Mouse (Mus musculus): Measurements from ENCODE around the gene Tgm6.

The Tgm6 gene

DNA sequence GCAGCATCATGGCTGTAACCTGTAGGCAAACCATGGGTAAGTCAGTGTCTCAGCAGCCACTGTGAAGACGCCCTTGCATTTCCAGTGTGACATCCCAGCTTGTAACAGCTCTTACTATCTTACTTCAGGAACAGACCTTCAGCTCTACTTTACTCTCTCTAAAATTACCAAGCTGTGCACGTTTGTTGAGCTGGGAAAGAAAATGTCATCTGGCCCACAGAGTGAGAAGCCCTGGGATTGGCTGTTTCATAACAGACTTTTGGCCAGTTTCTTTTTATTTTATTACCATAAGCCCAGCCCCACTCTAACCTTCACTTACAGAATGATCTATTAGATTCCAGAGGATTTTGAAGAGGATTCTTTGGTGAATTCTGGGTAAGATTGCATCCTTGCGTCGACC is at the start of gene Tgm6:
TSS of gene Tgm6 (plus strand) at position 301 of the 400 bp plus-strand sequence.
- DNase-seq: no peak

DNA sequence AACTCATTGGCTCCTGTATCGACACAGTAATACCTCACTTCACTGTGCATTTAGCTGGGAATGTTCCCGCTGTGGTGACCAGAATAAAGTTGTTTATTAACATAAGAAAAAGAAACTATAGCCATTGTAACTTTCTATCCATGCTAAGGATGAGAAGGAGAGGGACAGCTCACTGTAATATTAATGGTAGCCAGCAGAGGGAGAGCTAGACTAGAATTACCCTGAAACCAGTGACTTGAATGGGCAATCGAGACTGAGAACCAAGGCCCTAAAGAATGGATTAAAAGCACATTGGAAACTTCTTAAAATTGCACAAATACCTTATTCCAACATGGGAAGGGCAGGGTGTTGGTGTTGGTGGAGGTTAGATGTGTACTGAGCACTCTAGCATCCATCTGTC is 44.0 kb upstream of the Tgm6 start:
- peak; percentile 18 for DNase-seq

DNA sequence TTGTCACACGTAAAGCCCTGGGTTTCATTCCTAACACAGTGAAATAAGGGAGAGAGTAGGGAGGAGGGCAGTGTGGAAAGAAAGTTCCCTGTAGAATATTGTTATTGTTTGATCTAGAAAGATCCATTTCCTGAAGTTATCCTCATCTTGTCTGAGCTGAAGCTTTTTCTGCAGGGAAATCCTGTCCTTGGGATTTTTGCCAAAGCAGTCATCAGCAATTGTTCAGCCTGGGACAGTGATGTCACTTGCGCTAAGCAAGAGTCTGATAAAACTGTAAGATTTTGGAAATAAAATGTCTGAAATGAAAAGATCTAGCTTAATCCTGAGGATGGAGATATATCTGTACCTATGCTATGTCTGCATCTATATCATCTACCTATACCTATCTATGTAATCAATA is 41.8 kb upstream of the Tgm6 start:
- DNase-seq: no peak

GRCm38 (mm10) chr2:130112804-130113203 is 588 bp downstream of the Tgm6 start:
- no peak for DNase-seq

- no peak for DNase-seq
Measured at GRCm38 (mm10) chr2:130113379-130113778, 1.2 kb downstream of the Tgm6 start.

- no peak for DNase-seq
Measured at GRCm38 (mm10) chr2:130118649-130119048, 6.4 kb downstream of the Tgm6 start.

DNA sequence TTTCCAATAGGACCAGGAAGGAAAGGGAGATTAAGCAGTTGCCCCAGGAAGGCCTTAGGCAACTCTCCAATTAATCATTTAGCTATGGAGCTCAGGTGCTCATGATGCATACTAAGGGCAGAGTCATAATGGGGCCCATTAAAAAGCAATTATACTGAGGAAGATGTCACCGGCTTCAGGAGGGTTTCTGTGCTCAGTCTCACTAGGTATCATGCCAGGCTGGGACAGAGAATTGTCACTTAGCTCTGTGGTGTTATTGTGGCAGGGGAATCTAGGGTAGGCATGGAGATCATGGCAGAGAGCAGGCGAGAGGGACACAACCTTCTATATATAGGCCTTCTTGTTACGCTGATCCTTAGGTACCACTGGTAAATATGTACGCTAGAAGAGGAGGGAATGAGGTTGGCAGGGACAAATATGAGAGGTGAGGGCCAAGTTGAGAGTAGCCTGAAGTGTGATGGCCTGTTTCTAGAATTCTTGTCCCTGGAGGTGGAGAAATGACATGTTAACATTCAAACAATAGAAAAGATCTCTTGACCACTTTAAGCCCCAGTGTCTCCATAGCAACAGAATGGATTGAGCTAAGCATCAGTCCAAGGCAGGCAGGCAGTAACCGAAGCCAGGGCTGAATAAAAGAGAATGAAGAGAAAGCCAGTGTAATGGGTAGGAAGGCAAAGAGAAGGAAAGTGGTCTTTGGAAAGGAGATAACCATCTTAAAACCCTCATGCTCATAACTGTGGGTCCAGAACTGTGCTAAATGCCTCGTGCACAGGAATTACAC is 13.3 kb downstream of the Tgm6 start:
- DNase-seq: no peak

- no peak for DNase-seq
Measured at GRCm38 (mm10) chr2:130126073-130126472, 13.9 kb downstream of the Tgm6 start.

DNA sequence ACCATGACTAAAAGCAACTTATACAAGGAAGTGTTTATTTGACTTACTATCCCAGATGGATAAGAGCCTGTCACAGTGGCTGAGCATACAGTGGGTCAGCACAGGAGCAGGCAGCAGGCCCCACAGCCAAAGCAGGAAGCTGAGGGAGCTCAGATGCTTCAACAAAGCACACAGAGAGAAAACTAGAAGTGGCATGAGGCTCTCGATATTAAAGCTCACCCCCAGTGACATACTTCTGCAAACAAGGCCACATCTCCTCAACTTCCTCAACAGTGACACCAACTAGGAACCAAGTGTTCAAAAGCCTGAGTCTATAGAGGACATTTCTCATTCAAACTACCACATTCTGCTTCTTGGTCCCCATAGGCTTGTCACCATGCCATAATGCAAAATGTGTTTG is 17.5 kb downstream of the Tgm6 start:
- DNase-seq: no peak

DNA sequence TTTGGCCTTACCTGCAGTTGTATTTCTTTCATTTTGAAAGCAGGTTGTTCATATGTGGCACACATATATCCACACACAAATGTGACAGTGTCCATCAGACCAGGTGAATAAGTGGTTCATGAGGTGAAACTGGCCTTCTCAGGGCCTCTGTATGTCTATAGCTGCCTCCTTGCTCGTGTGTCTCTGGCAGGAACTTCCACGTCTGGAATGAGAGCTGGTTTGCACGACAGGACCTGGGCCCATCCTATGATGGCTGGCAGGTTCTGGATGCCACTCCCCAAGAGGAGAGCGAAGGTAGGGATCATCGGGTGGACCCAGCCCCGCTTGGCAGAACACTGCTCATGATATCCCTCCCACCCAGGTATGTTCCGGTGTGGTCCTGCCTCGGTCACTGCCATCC is 30.8 kb downstream of the Tgm6 start:
- no peak for DNase-seq

DNA sequence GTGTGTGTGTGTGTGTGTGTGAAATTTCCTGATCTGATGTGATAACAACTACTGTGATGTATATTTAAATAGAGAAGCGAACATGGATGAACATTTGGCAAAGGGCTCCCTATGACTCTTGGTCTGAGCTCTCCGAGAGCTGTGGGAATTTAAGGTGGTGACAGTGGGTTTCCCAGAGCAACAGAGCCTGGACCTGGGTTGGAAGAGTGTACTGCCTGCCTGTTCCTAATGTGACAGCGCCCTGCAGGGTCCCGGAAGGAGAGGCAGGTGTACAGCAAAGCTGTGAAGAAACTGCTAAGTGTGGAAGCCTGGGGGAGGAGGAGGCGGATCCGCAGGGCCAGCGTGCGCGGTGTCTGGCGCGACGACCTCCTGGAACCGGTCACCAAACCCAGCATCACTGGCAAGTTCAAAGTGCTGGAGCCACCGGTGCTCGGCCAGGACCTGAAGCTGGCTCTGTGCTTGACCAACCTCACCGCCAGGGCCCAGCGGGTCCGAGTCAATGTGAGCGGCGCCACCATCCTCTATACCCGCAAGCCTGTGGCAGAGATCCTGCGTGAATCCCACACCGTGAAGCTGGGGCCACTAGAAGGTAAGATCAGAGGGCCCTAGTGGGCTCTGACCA is 32.6 kb downstream of the Tgm6 start:
- no peak for DNase-seq

DNA sequence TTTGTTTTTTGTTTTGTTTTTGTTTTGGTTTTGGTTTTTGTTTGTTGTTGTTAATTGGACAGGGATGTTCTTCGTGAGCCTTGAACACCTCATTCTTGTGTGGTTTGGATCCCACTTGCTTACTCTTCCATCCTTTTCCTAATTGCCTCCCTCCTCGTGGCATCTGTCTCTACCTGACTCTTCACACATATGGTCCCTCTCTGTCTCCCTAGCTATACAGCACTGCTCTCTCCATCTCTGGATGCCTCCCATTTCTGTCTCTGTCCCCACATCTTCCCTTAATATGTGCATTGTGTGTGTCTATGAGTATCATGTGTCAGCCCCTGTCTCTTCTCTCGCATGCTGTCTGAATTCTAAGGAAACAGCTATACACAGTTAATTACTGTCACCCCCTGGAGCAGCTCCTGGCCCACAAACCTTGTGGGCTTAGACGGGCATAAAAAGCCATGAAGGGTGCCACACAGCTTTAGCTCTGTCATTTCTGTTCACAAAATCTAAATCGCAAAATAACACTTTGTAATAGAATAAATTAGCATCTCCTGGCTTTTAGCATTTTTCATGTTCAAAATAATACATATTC is 34.0 kb downstream of the Tgm6 start:
- DNase-seq: no peak

GRCm38 (mm10) chr2:130155171-130155570 is 43.0 kb downstream of the Tgm6 start:
- no peak for DNase-seq

- no peak for DNase-seq
Measured at GRCm38 (mm10) chr2:130155851-130156250, 43.6 kb downstream of the Tgm6 start.

DNA sequence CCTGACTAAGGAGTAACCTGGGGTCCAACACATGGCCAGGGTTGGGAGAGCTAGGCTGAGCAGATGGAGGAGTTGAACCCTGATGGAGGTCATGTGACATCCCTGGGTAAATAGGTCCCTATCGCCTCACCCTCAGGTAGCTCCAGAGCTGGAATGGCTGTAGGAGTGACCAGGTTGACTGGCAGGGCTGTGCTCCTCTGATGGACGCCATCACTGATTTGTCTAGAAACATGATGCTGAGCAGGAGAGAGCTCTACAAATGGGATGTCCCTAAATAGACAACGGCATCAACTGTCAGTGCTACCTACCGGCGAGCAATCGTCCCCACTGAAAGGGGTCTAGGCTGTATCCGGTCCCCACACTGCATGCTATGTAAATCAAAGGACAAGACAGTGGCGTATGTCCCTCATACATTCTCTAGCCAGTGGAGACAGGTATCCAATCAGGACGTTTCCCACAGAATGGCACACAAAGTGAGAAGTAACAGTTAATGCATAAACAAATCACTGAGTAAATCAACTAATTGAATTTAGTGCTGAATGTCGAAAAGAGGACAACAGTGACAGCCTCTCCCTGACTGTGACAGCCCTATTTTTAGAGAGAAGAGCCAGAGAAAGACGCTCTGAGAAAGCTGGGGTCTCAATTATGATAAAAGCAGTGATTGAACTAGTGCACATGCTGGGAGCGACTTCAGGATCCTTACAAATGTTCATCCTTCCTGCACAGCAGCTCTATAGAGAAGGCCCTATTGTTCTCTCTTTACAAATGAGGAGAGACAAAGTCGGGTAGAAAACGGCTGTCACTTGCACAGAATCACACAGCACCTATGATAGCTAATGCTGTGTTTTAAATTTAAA is 45.2 kb downstream of the Tgm6 start:
- no peak for DNase-seq

GRCm38 (mm10) chr2:130158088-130158437 is 45.8 kb downstream of the Tgm6 start:
- no peak for DNase-seq

GRCm38 (mm10) chr2:130162701-130163100 is 50.5 kb downstream of the Tgm6 start:
- DNase-seq: no peak

DNA sequence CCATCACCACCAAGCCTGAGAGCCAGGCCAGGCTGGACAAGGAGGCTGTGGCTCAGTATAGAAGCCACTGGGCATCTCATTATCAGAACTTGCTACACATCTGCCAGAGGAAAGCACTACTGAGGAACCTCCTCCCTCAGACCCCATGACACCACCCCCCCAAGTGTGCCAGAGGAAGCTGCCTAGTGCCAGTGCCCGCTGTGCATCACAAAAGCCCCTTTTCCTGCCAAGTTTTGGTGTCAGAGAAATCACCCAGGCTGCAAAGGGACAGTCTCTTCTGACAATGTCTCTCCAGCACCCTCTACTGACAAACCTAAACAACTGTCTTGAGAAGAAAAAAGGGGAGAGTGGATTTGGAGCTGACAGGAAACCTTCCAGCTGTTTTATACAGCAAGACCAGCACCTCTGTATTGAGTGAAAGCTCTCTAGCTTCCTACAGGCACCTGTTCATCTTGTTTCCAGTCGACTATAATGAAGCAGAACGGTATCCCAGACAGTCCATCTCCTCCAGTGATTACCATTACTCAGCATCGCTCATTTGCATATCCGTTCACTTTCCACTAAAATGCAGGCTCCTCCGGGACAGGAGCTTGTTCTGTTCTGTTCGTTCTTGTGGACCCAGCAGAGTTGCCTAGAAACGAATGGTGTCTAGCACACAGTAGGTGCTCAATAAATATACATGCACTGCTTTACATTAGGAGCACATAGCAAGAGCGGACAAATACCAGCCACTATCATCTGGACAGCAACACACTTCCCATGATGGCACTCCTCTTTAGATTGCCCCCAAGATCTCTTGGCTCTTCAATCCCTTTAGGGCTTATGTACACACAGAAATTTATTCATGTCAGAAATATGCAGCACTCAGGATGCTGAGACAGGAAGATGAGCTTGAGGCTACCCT is 54.3 kb downstream of the Tgm6 start:
- peak; percentile 28 for DNase-seq

GRCm38 (mm10) chr2:130167861-130168260 is 55.6 kb downstream of the Tgm6 start:
- DNase-seq: peak; percentile 80

DNA sequence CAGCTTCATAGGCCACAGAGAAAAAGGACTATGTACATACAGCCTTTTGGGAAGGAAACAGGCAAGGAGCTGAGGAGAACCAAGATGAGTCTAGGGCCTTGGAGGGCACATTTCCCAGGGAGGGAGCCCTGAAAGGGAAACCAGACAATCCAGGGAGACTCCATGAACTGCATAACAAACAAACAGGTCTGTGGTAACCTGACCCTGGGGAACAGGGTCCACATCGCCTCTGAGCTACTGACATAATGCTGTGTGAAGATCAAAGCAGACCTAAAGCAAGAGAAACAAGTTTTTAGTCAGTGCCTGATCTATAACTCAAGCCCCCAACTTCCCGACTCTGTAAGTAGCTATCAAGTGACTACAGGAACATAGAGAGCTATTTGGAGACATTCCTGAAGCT is 59.5 kb downstream of the Tgm6 start:
- no peak for DNase-seq

DNA sequence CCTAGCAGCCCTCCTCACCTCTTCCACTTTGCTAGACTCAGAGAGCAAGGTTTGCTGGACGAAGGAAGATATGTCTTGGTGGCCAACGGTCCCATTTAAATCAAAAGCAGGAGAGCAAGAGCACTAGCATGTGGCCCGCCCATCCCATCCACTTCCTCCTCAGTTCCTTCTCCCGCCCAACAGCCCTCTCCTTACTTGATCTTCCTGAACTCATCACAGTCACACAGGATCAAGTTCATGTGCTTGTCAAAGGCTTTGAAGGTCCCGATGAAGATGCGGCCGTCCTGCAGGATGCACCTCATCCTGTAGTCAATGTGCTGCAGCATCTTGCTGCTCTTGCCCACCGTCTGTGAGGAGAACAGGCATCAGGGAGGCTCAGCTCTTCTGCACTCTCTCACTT is 64.6 kb downstream of the Tgm6 start:
- no peak for DNase-seq

DNA sequence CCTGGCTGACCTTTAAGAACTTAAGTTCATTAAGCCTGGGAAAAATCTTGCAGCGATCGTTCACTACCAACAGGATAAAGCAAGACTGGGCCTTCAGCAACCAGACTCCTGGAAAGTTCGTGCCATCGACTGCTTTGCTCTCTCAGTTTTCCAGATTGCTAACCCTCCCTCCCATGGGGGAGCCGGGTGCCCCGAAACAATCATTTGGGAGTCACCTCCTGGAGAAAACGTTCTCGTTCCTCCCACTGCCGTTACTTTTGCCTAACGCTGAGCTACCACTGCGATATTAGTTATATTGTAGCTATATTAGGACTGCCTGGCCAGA is 66.1 kb downstream of the Tgm6 start:
- DNase-seq: no peak
